Mouse (Mus musculus): ENCODE measurements at regions not wholly inside any gene's neighbourhood (a gene's known extent, or its start where the extent isn't known, plus 50 kb on each side); places are given as distances from the start of the nearest gene placed in this dataset.

- no peak for TF ChIP-seq CTCF (IDR thresholded peaks at IDR 0.05; ENCODE audit: insufficient read depth, low read length)
- no peak for TF ChIP-seq POLR2A (IDR thresholded peaks at IDR 0.05; ENCODE audit: borderline replicate concordance, extremely low read depth, low read depth, low read length)
Measured at GRCm38 (mm10) chr3:80005371-80005770, 121.0 kb downstream of the Fam198b start.

Data from lung, adult 2 months (tissue).